Mouse (Mus musculus) MEL (cell line): ENCODE results near the gene Dhx38.

Experiments used
- BHLHE40 ChIP-seq: IDR thresholded peaks from 2 replicates; pipeline ENCODE4 v1.6.1; 2012; ENCODE audit warnings: low read depth, mild to moderate bottlenecking, inconsistent platforms, low read length, improper control_type of control experiment, borderline replicate concordance
- CTCF ChIP-seq, 3 experiments: IDR thresholded peaks in 2 of 3; conservative IDR thresholded peaks in 1 of 3; 2 replicates each; pipeline ENCODE4 v1.5.1; 2011 to 2012; ENCODE audit warnings: low read length in 3 of 3, low read depth in 2 of 3, mild to moderate bottlenecking in 2 of 3, improper control_type of control experiment in 1 of 3, inconsistent platforms in 1 of 3, mixed read lengths in 1 of 3, moderate library complexity in 1 of 3; ENCODE audit not compliant: control insufficient read depth in 1 of 3, insufficient read depth in 1 of 3, poor library complexity in 1 of 3, severe bottlenecking in 1 of 3
- E2F4 ChIP-seq: IDR thresholded peaks from 2 replicates; pipeline ENCODE4 v1.6.1; 2011; ENCODE audit warnings: low read depth, low read length, improper control_type of control experiment, borderline replicate concordance
- GATA1 ChIP-seq: IDR thresholded peaks from 2 replicates; pipeline ENCODE4 v1.6.1; 2011; ENCODE audit warnings: low read depth, low read length, improper control_type of control experiment
- KAT2A ChIP-seq: conservative IDR thresholded peaks from 2 replicates; pipeline ENCODE4 v1.6.1; 2012; ENCODE audit warnings: low read depth, low read length, improper control_type of control experiment, inconsistent platforms
- MEF2A ChIP-seq: IDR thresholded peaks from 2 replicates; pipeline ENCODE4 v1.6.1; 2014; ENCODE audit warnings: low read depth, mild to moderate bottlenecking, inconsistent platforms, low read length, improper control_type of control experiment; ENCODE audit not compliant: poor library complexity, insufficient replicate concordance, severe bottlenecking; ENCODE audit errors: extremely low read depth
- POLR2A ChIP-seq, 2 experiments: IDR thresholded peaks; 2 replicates each; pipeline ENCODE4 v1.6.1; 2011 to 2012; ENCODE audit warnings: low read length in 2 of 2, mild to moderate bottlenecking in 2 of 2, control low read depth in 1 of 2, improper control_type of control experiment in 1 of 2, low read depth in 1 of 2, moderate library complexity in 1 of 2; ENCODE audit not compliant: control insufficient read depth in 1 of 2, insufficient read depth in 1 of 2, poor library complexity in 1 of 2
- RAD21 ChIP-seq: IDR thresholded peaks from 2 replicates; pipeline ENCODE4 v1.6.1; 2011; ENCODE audit warnings: mild to moderate bottlenecking, low read depth, low read length, improper control_type of control experiment
- TAL1 ChIP-seq: IDR thresholded peaks from 2 replicates; pipeline ENCODE4 v1.6.1; 2012; ENCODE audit warnings: mild to moderate bottlenecking, inconsistent platforms, low read length, moderate library complexity, mixed read lengths

DNA sequence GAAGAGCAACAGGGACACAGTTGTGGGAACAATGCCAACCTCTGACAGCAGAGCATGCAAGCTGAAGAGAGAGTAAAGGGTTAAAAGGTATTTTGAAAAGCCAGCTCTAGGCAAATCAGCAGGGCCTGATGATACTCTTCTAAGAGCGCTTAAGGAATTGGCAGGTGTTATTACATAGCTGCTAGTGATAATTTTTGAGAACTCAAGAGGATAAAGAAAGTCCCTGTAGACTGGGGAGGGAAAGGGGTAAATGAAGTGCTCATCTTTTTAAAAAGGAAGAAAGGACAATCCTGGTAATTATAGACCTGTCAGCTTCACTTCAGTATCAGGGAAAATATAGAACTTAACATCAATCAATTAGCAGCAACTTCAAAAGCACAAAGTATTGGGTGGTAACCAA lies 62.1 kb downstream of the Dhx38 start:
- no peak for TF ChIP-seq POLR2A (IDR thresholded peaks at IDR 0.05; ENCODE audit: control insufficient read depth in 1 of 2, insufficient read depth in 1 of 2, low read depth in 1 of 2, low read length in 2 of 2, poor library complexity in 1 of 2)
- TF ChIP-seq CTCF (IDR thresholded peaks at IDR 0.05 in 2 of 3, conservative IDR thresholded peaks at IDR 0.05 in 1 of 3; ENCODE audit: control insufficient read depth in 1 of 3, insufficient read depth in 1 of 3, low read depth in 2 of 3, low read length in 3 of 3, poor library complexity in 1 of 3, severe bottlenecking in 1 of 3), result no peak
- no peak for TF ChIP-seq TAL1
- no peak for TF ChIP-seq GATA1
- TF ChIP-seq MEF2A, result no peak
- no peak for TF ChIP-seq RAD21
- no peak for TF ChIP-seq E2F4
- no peak for TF ChIP-seq BHLHE40
- TF ChIP-seq KAT2A, result no peak
